Mouse (Mus musculus) ES-E14 (cell line): ENCODE data around the gene Grap. TPM values are rescaled to one million over a fixed set of nuclear protein-coding genes. Genes with fewer than 3 reads are reported as not detected.

Experiments
- DNase-seq: peaks from one replicate; pipeline ENCODE4 v3.0.0-alpha.2; 2013; ENCODE audit warnings: low read depth, low spot score
- H3K27ac ChIP-seq: 2 replicates; pipeline ENCODE4 v1.5.1; 2012; ENCODE audit warnings: low read depth, mild to moderate bottlenecking, low read length, moderate library complexity, mixed read lengths; ENCODE audit not compliant: poor library complexity, insufficient read depth, severe bottlenecking
- H3K36me3 ChIP-seq: 2 replicates; pipeline ENCODE4 v1.6.1; 2012; ENCODE audit warnings: mild to moderate bottlenecking, low read length, moderate library complexity, mixed read lengths; ENCODE audit not compliant: control insufficient read depth, poor library complexity, insufficient read depth, severe bottlenecking
- H3K4me1 ChIP-seq, 2 experiments: fragments of 150-350 bp in 1 of 2; sonication (generic) in 1 of 2; 2 replicates each; pipeline ENCODE4 v1.6.1; 2012; ENCODE audit warnings: low read length in 2 of 2, mild to moderate bottlenecking in 1 of 2, mixed read lengths in 1 of 2; ENCODE audit not compliant: control insufficient read depth in 2 of 2, insufficient read depth in 2 of 2, poor library complexity in 1 of 2
- H3K4me3 ChIP-seq, 2 experiments: fragments of 150-350 bp in 1 of 2; sonication (generic) in 1 of 2; 2 replicates each; pipeline ENCODE4 v1.5.1; 2012; ENCODE audit warnings: low read length in 2 of 2, low read depth in 1 of 2, mild to moderate bottlenecking in 1 of 2, mixed read lengths in 1 of 2; ENCODE audit not compliant: insufficient read depth in 1 of 2, poor library complexity in 1 of 2, severe bottlenecking in 1 of 2
- H3K9ac ChIP-seq: 2 replicates; pipeline ENCODE4 v1.6.1; 2012; ENCODE audit warnings: low read depth, mild to moderate bottlenecking, low read length, mixed read lengths; ENCODE audit not compliant: poor library complexity, insufficient read depth, severe bottlenecking
- H3K9me3 ChIP-seq: fragments of 150-350 bp; sonication (generic); 2 replicates; pipeline ENCODE4 v1.6.1; 2012; ENCODE audit warnings: low read depth, mild to moderate bottlenecking, low read length; ENCODE audit not compliant: control insufficient read depth, insufficient read depth
- CHD2 ChIP-seq: IDR thresholded peaks from 2 replicates; pipeline ENCODE4 v1.6.1; 2014; ENCODE audit warnings: mild to moderate bottlenecking, low read depth, low read length, inconsistent platforms
- HCFC1 ChIP-seq: IDR thresholded peaks from 2 replicates; pipeline ENCODE4 v1.6.1; 2012; ENCODE audit warnings: low read length, inconsistent platforms, borderline replicate concordance; ENCODE audit not compliant: insufficient read depth
- MAFK ChIP-seq: IDR thresholded peaks from 2 replicates; pipeline ENCODE4 v1.6.1; 2014; ENCODE audit warnings: mild to moderate bottlenecking, low read depth, low read length, inconsistent platforms; ENCODE audit not compliant: insufficient read depth
- ZC3H11A ChIP-seq: IDR thresholded peaks from 2 replicates; pipeline ENCODE4 v1.6.1; 2012; ENCODE audit warnings: low read depth, mild to moderate bottlenecking, inconsistent platforms, low read length, borderline replicate concordance
- ZNF384 ChIP-seq: IDR thresholded peaks from 2 replicates; pipeline ENCODE4 v1.6.1; 2012; ENCODE audit warnings: low read depth, low read length, inconsistent platforms
- in situ Hi-C, 2 experiments: fragments of 600-800 bp; cut with MboI; formaldehyde crosslinking; loops; one replicate each; pipeline ENCODE4 v1.15.1; 2025; ENCODE audit warnings: low sequenced_read_pairs in 2 of 2, inconsistent platforms in 1 of 2; ENCODE audit not compliant: unreplicated experiment in 2 of 2
- total RNA-seq: library from RNA; depleted of rRNA; stranded (reverse); fragments of 300-350 nt; gene quantifications from 2 replicates; pipeline ENCODE4 v1.2.3, GENCODE M21; 2012

Gene Grap
- total RNA-seq, 1 experiment: 1.5 TPM

GRCm38 (mm10) chr11:61660806-61661392 is 7.8 kb downstream of the Grap start:
- H3K9ac ChIP-seq: no peak overlapping the region
- DNase-seq: no peak

GRCm38 (mm10) chr11:61662189-61662588 is 9.1 kb downstream of the Grap start:
- H3K27ac ChIP-seq: no peak overlapping the region
- no peaks in the 10 kb centered on the region; the same call in 1 of the 2 replicates for H3K36me3 ChIP-seq
- TF ChIP-seq ZC3H11A (no peak), ZNF384 (no peak), CHD2 (no peak), MAFK (no peak), HCFC1 (no peak)
- DNase-seq: no peak
- no peak overlapping the region for H3K9ac ChIP-seq
- in situ Hi-C loops: no loop called here
- H3K4me3 ChIP-seq: no peak overlapping the region
- no peaks in the 10 kb centered on the region for H3K9me3 ChIP-seq
- peaks cover 0 to 5% of the 10 kb centered on the region in 2 experiments; a peak in 1 of 4 replicates for H3K4me1 ChIP-seq

More at GRCm38 (mm10) chr11:61660806-61661392, 7.8 kb downstream of the Grap start:
- no peak for TF ChIP-seq ZC3H11A
- TF ChIP-seq CHD2: no peak
- no peak for TF ChIP-seq HCFC1
- TF ChIP-seq MAFK: no peak
- no peak for TF ChIP-seq ZNF384
- H3K27ac ChIP-seq: no peak overlapping the region
- H3K9me3 ChIP-seq: no peaks in the 10 kb centered on the region
- peaks cover 0 to 5% of the 10 kb centered on the region in 2 experiments; a peak in 1 of 4 replicates for H3K4me1 ChIP-seq
- H3K36me3 ChIP-seq: no peaks in the 10 kb centered on the region; the same call in 1 of the 2 replicates
- no peak overlapping the region for H3K4me3 ChIP-seq
- in situ Hi-C loops: no loop called here

- DNase-seq: no peak
- Histone ChIP-seq H3K36me3 (no peaks in the 10 kb centered on the region), H3K9me3 (no peaks in the 10 kb centered on the region), H3K4me3 (no peak overlapping the region), H3K27ac (no peak overlapping the region), H3K9ac (no peak overlapping the region), H3K4me1 (peaks cover 0 to 2% of the 10 kb centered on the region in 2 experiments; a peak in 1 of 4 replicates)
- no peak for TF ChIP-seq ZNF384
- TF ChIP-seq HCFC1: no peak
- TF ChIP-seq ZC3H11A: no peak
- TF ChIP-seq CHD2: no peak
- no peak for TF ChIP-seq MAFK
- in situ Hi-C loops: no loop called here
Measured at GRCm38 (mm10) chr11:61665401-61665800, 12.3 kb downstream of the Grap start.

GRCm38 (mm10) chr11:61665991-61666799 is 13.1 kb downstream of the Grap start:
- Histone ChIP-seq H3K9ac (no peak overlapping the region), H3K4me1 (peaks cover 0 to 4% of the 10 kb centered on the region in 2 experiments; a peak in 1 of 4 replicates), H3K4me3 (no peak overlapping the region), H3K36me3 (no peaks in the 10 kb centered on the region), H3K27ac (no peak overlapping the region), H3K9me3 (no peaks in the 10 kb centered on the region)
- in situ Hi-C loops: no loop called here
- TF ChIP-seq ZNF384 (no peak), ZC3H11A (peak; percentile 24; the same call in 1 of the 2 replicates), CHD2 (no peak), MAFK (no peak), HCFC1 (no peak)
- DNase-seq: no peak
